Mouse (Mus musculus): Measurements from ENCODE around the gene Lao1. TPM values are rescaled to one million over a fixed set of nuclear protein-coding genes. Genes with fewer than 3 reads are reported as not detected.

The Lao1 gene
- polyA plus RNA-seq, 1 experiment from 2014 or later = not detected

- no peak overlapping the region for H3K27ac ChIP-seq
- no peaks in the 10 kb centered on the region for H3K36me3 ChIP-seq (ENCODE audit: poor library complexity, severe bottlenecking)
- no peak for ATAC-seq
- no peak overlapping the region for H3K9ac ChIP-seq
- no peaks in the 10 kb centered on the region for H3K27me3 ChIP-seq
- no peaks in the 10 kb centered on the region for H3K9me3 ChIP-seq (replicated peaks)
- no peak overlapping the region for H3K4me3 ChIP-seq
- no peak overlapping the region for H3K4me2 ChIP-seq
- H3K4me1 ChIP-seq = peaks cover 25% of the 10 kb centered on the region
- 89% methylated on average over 5 of the region's 5 CpGs for WGBS
Observed at GRCm38 (mm10) chr4:119017078-119017477, 55.7 kb downstream of the Lao1 start.

Other genes starting within 250 kb of the Lao1 start
- gene Olfr1340, start 241.4 kb upstream of the Lao1 start, polyA plus RNA-seq (2015; fragmentation: Nextera tagmentation; extraction: Ambion mirVana) = not detected in 2 replicates
- gene Olfr1339, start 229.4 kb upstream of the Lao1 start, polyA plus RNA-seq (2015; fragmentation: Nextera tagmentation; extraction: Ambion mirVana) = not detected in 2 replicates
- gene Olfr1338, start 202.8 kb upstream of the Lao1 start, polyA plus RNA-seq (2015; fragmentation: Nextera tagmentation; extraction: Ambion mirVana) = not detected in 2 replicates
- not detected in 2 replicates for gene Olfr1337, start 179.0 kb upstream of the Lao1 start, polyA plus RNA-seq (2015; fragmentation: Nextera tagmentation; extraction: Ambion mirVana)
- not detected in 2 replicates for gene Olfr1335, start 151.6 kb upstream of the Lao1 start, polyA plus RNA-seq (2015; fragmentation: Nextera tagmentation; extraction: Ambion mirVana)
- not detected in 2 replicates for gene Olfr1333, start 125.3 kb upstream of the Lao1 start, polyA plus RNA-seq (2015; fragmentation: Nextera tagmentation; extraction: Ambion mirVana)
- gene Olfr1331, start 96.9 kb upstream of the Lao1 start, polyA plus RNA-seq (2015; fragmentation: Nextera tagmentation; extraction: Ambion mirVana) = not detected in 2 replicates
- 0.04 TPM in 1 of 2 replicates, not detected in the other for gene Olfr1330, start 73.0 kb upstream of the Lao1 start, polyA plus RNA-seq (2015; fragmentation: Nextera tagmentation; extraction: Ambion mirVana)
- not detected in 2 replicates for gene Olfr1329, start 44.1 kb upstream of the Lao1 start, polyA plus RNA-seq (2015; fragmentation: Nextera tagmentation; extraction: Ambion mirVana)
- not detected in 2 replicates for gene Olfr1328, start 23.0 kb upstream of the Lao1 start, polyA plus RNA-seq (2015; fragmentation: Nextera tagmentation; extraction: Ambion mirVana)
- gene Slc2a1, start 147.1 kb downstream of the Lao1 start, polyA plus RNA-seq (2015; fragmentation: Nextera tagmentation; extraction: Ambion mirVana) = 95.4 and 96.2 TPM in 2 replicates
- gene Zfp691, start 212.6 kb downstream of the Lao1 start, polyA plus RNA-seq (2015; fragmentation: Nextera tagmentation; extraction: Ambion mirVana) = 9.1 and 9.3 TPM in 2 replicates
- 0.87 and 2.1 TPM in 2 replicates for gene Ermap, start 228.4 kb downstream of the Lao1 start, polyA plus RNA-seq (2015; fragmentation: Nextera tagmentation; extraction: Ambion mirVana)
- 212 and 215 TPM in 2 replicates for gene Svbp, start 233.7 kb downstream of the Lao1 start, polyA plus RNA-seq (2015; fragmentation: Nextera tagmentation; extraction: Ambion mirVana)

All from forebrain, embryonic 13.5 days (tissue).